Mouse (Mus musculus) stomach, embryonic 16.5 days (tissue): Measurements from ENCODE around the gene Erbb2. TPM values are rescaled to one million over a fixed set of nuclear protein-coding genes. Genes with fewer than 3 reads are reported as not detected.

Experiments
- polyA plus RNA-seq: library from polyadenylated mRNA; unstranded; fragments of >200 nt; fragmentation: Nextera tagmentation; extraction: Ambion mirVana; gene quantifications from 2 replicates; pipeline ENCODE4 v1.2.1, GENCODE M21; 2015

The Erbb2 gene
- polyA plus RNA-seq, 1 experiment from 2014 or later = 52.1 TPM

Other genes with a start within 250 kb of the Erbb2 start
- 46.4 and 53.3 TPM in 2 replicates for gene Med1, start 219.2 kb upstream of the Erbb2 start, polyA plus RNA-seq
- gene Cdk12, start 209.4 kb upstream of the Erbb2 start, polyA plus RNA-seq = 7.6 and 7.7 TPM in 2 replicates
- 0.06 TPM in 1 of 2 replicates, not detected in the other for gene Neurod2, start 82.8 kb upstream of the Erbb2 start, polyA plus RNA-seq
- 18.7 and 20.3 TPM in 2 replicates for gene Ppp1r1b, start 64.1 kb upstream of the Erbb2 start, polyA plus RNA-seq
- 43.9 and 51.8 TPM in 2 replicates for gene Stard3, start 54.1 kb upstream of the Erbb2 start, polyA plus RNA-seq
- 0.57 and 9.3 TPM in 2 replicates for gene Tcap, start 28.7 kb upstream of the Erbb2 start, polyA plus RNA-seq
- gene Pnmt, start 26.0 kb upstream of the Erbb2 start, polyA plus RNA-seq = 0.15 TPM in 1 of 2 replicates, not detected in the other
- 16.4 and 17.0 TPM in 2 replicates for gene Pgap3, start 12.0 kb upstream of the Erbb2 start, polyA plus RNA-seq
- gene Mien1, start 26.5 kb downstream of the Erbb2 start, polyA plus RNA-seq = 152 and 157 TPM in 2 replicates
- gene Grb7, start 33.9 kb downstream of the Erbb2 start, polyA plus RNA-seq = 44.3 and 53.1 TPM in 2 replicates
- gene Ikzf3, start 133.6 kb downstream of the Erbb2 start, polyA plus RNA-seq = 0.31 and 0.54 TPM in 2 replicates
- 0.18 and 0.19 TPM in 2 replicates for gene Zpbp2, start 138.6 kb downstream of the Erbb2 start, polyA plus RNA-seq
- gene Ormdl3, start 174.9 kb downstream of the Erbb2 start, polyA plus RNA-seq = 56.8 and 61.0 TPM in 2 replicates
- gene Lrrc3c, start 185.8 kb downstream of the Erbb2 start, polyA plus RNA-seq = not detected in 2 replicates
- 0.39 and 1.6 TPM in 2 replicates for gene Gm12355, start 213.2 kb downstream of the Erbb2 start, polyA plus RNA-seq
- not detected in 2 replicates for gene Gsdma3, start 213.9 kb downstream of the Erbb2 start, polyA plus RNA-seq
- 0.45 and 0.87 TPM in 2 replicates for gene Gsdma2, start 234.3 kb downstream of the Erbb2 start, polyA plus RNA-seq